Mouse (Mus musculus) spleen, postnatal 14 days (tissue): ENCODE results near the gene Rab22a.
"Not testable (repeated sequence)": the region's sequence is repeated elsewhere in the genome, so short reads cannot be mapped to it uniquely, and the experiment has no call there.

Experiments
- DNase-seq, 2 experiments: peaks; one replicate each; pipeline ENCODE4 v3.0.0; 2021 to 2022; ENCODE audit warnings: low spot score in 2 of 2

Rab22a gene

GRCm38 (mm10) chr2:173666876-173667275 is 7.3 kb downstream of the Rab22a start:
- no peak for DNase-seq

GRCm38 (mm10) chr2:173672328-173672896 is 12.9 kb downstream of the Rab22a start:
- no peak for DNase-seq

GRCm38 (mm10) chr2:173673469-173673868 is 13.9 kb downstream of the Rab22a start:
- no peak for DNase-seq

DNA sequence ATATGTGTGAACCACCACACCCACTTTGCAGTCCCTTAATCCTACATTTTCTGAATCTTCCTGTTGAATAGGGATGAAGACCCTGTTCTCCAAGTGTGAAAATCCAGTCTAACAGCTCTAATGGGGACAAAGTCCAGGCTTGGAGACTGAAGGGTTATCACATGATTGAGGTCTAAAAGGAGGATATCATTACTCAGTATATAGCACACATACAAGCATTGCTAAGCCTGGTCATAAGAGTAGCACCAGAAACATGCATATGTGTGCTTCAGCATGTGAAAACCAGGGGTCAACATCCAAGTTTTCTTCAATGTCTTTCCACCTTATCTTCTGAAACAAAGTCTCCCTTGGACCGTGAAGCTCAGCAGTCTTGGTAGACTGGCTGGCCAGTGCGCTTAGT is 19.0 kb downstream of the Rab22a start:
- DNase-seq: no peak

DNA sequence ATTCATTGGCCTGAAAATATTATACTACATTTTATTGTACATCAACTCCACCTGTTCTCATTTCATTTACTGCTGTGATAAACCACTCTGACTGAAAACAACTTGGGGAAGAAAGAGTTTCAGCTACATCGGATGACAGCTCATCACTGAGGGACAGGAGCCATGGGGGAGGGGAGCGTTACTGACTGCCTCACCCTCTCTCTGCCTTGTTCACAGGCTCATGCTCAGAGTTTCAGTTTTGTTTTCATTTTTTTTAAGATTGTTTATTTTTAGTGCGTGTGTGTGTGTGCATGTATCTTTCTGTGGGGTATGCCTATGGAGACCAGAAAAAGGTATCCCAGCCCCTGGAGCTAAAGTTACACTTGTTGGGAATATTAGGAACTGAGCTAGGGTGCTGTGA is 19.7 kb downstream of the Rab22a start:
- peak in 1 of 2 experiments; percentile 23 for DNase-seq

- DNase-seq: no peak
Observed at GRCm38 (mm10) chr2:173680153-173680552, 20.6 kb downstream of the Rab22a start.

DNA sequence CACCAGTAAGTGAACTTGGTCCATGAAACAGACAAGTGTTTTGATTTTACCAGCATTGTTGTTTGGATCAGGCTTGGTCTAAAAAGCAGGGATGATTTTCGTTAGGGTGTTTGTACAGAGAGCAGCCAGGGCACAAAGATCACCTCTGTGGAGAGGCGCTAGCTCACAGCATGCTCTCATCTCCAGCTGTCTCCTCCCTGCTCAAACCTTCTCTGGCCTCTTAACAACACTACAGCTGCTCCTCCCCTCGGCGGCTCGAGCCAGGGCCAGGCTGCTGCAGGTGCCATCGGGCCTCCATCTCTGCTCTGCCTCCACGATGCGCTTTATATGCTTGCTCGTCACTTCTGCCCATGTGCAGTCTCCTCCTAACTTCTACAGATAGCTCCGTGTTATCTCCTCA is 23.2 kb downstream of the Rab22a start:
- no peak for DNase-seq

- DNase-seq: no peak
Observed at GRCm38 (mm10) chr2:173685781-173686361, 26.3 kb downstream of the Rab22a start.

GRCm38 (mm10) chr2:173687363-173687762 is 27.8 kb downstream of the Rab22a start:
- DNase-seq: no peak

GRCm38 (mm10) chr2:173689835-173690234 is 30.3 kb downstream of the Rab22a start:
- DNase-seq: no peak

GRCm38 (mm10) chr2:173691748-173692147 is 32.2 kb downstream of the Rab22a start:
- DNase-seq: no peak

- no peak for DNase-seq
Observed at GRCm38 (mm10) chr2:173692693-173693092, 33.1 kb downstream of the Rab22a start.

GRCm38 (mm10) chr2:173698850-173699249 is 39.3 kb downstream of the Rab22a start:
- no peak for DNase-seq

- DNase-seq: no peak
Observed at GRCm38 (mm10) chr2:173702096-173702866, 42.7 kb downstream of the Rab22a start.

GRCm38 (mm10) chr2:173702867-173703237 is 43.3 kb downstream of the Rab22a start:
- DNase-seq: no peak

- DNase-seq: no peak
Observed at GRCm38 (mm10) chr2:173705827-173706551, 46.4 kb downstream of the Rab22a start.

DNA sequence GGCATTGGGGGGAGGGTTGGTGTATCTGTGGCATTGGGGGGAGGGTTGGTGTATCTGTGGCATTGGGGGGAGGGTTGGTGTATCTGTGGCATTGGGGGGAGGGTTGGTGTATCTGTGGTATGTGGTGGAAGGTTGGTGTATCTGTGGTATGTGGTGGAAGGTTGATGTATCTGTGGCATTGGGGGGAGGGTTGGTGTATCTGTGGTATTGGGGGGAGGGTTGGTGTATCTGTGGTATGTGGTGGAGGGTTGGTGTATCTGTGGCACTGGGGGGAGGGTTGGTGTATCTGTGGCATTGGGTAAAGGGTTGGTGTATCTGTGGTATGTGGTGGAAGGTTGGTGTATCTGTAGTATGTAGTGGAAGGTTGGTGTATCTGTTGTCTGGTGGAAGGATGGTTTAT is 48.1 kb downstream of the Rab22a start:
- not testable (repeated sequence) for DNase-seq

GRCm38 (mm10) chr2:173710193-173710592 is 50.6 kb downstream of the Rab22a start:
- DNase-seq: no peak

GRCm38 (mm10) chr2:173712656-173713055 is 53.1 kb downstream of the Rab22a start:
- DNase-seq: no peak

DNA sequence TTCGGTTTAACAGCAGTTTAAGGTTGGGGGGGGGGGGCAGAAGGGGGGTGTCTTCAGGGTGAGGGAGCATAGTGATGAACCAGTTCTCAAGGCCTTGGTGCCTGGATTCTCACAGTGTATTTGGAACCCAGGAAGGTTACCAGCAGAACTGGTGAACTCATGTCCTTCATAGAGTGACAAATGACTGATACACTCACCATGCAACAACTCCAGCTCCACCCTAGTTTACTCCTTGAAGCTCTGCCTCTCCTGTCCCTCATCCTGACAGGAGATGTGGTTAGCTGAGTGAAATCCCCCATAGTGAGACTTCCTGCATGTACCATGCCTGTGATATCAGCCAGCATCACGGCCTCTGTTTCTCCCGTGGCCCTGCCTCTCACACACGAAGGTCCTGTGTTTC is 53.7 kb downstream of the Rab22a start:
- no peak for DNase-seq

DNA sequence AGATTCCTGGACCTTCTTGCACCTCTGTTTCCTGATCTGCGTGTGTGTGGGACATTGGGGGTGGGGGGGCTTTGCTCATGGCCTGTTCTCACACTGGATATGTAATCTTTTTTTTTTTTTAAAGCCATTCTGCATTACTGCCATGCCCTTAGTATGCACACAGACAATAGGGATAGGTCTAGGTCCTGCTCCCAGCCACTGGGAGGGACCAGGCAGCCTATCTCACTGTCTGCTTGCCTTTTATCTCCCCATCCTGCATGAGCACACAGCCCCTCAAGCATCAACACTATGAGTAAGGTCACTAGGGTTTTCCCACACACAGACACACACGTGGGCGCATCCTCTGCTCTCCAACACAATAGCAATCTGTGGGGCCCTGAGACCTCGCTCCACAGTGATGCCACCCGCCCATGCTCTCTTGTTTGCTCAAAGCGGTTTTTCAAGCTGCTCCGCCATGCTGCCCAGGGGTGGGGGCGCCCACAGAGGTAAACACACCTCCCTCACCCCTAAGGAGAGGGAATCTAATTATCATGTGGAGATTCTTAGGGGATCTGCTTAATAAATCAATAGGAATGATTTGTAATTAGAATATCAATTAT is 55.2 kb downstream of the Rab22a start:
- DNase-seq: no peak

DNA sequence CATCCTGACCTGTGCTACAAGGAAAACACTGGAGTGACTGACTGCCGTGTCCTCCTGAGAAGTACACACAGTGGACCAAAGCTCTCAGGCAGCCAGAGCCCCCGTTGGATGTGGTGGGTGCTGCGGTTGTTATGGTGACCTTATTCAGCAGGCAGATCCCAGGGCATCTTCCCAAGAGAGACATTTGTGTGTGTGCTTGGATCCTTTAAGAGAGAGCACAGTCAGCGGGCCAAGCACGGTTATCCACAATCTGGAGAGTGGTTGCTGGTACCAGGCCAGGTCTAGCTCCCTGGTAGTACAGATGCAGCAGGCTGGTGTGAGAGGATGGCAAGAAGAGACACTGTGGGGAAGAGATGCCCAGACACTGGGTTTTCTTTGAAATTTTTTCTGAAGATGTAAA is 57.4 kb downstream of the Rab22a start:
- no peak for DNase-seq
